Comparison of ENCODE assay signal across 9 mouse cellular contexts in genomic region chr10:120697275-120697856, GRCm38 (mm10).
DNase-seq lines count a peak whose midpoint lies in the region; ATAC-seq lines count a peak whose summit lies in the region.
"Had no signal": no experiment of that assay in that cellular context is flagged by ENCODE, and none has a peak within 500 bp of the region (broad histone marks: within the 10 kb centered on the region; RNA-seq: fewer than 3 reads in every experiment).

No protein-coding gene starts in this region.

- peak overlapping the region; percentile 16; the same call in 1 of the 2 replicates for H3K4me2 ChIP-seq in hindbrain, embryonic 12.5 days (replicated peaks)
- H3K4me2 ChIP-seq in hindbrain, embryonic 14.5 days (replicated peaks) = no peak overlapping the region
- peak overlapping the region; percentile 26; the same call in 1 of the 2 replicates for H3K4me2 ChIP-seq in intestine, embryonic 15.5 days (replicated peaks)
- 0 out of 2 replicates have a peak overlapping the region, but pooled peaks have one; percentile 13 for H3K4me2 ChIP-seq in neural tube, embryonic 13.5 days

- peaks cover 8% of the 10 kb centered on the region for H3K4me1 ChIP-seq in hindbrain, embryonic 12.5 days
- no peaks in the 10 kb centered on the region for H3K4me1 ChIP-seq in hindbrain, embryonic 14.5 days (replicated peaks; ENCODE audit: control insufficient read depth, insufficient read depth, low read length)
- H3K4me1 ChIP-seq in intestine, embryonic 15.5 days (replicated peaks) = peaks cover 17% of the 10 kb centered on the region
- H3K4me1 ChIP-seq in neural tube, embryonic 13.5 days (replicated peaks) = peaks cover 15% of the 10 kb centered on the region

- no peak overlapping the region for H3K4me3 ChIP-seq in hindbrain, embryonic 12.5 days
- H3K4me3 ChIP-seq in hindbrain, embryonic 14.5 days (replicated peaks; ENCODE audit: low read length) = no peak overlapping the region
- H3K4me3 ChIP-seq in intestine, embryonic 15.5 days (replicated peaks) = no peak overlapping the region
- no peak overlapping the region for H3K4me3 ChIP-seq in neural tube, embryonic 13.5 days
- H3K4me3 ChIP-seq: myocyte had no signal

- DNase-seq in hindbrain, embryonic 14.5 days (ENCODE audit: low spot score) = no peak
- peak; percentile 72 for DNase-seq in embryo, embryonic 10 days (ENCODE audit: low spot score)
- DNase-seq in right cerebral cortex, adult 2 months (ENCODE audit: low spot score in 2 of 2) = no peak
- no peak for DNase-seq in gastrocnemius, postnatal 10 days
- DNase-seq in kidney, postnatal 10 days = no peak

- H3K27me3 ChIP-seq in hindbrain, embryonic 12.5 days = peaks cover 21% of the 10 kb centered on the region
- H3K27me3 ChIP-seq in hindbrain, embryonic 14.5 days (ENCODE audit: control insufficient read depth, insufficient read depth, low read length) = peaks cover 9% of the 10 kb centered on the region; the same call in 1 of the 2 replicates
- no peaks in the 10 kb centered on the region for H3K27me3 ChIP-seq in intestine, embryonic 15.5 days (replicated peaks)
- peaks cover 23% of the 10 kb centered on the region for H3K27me3 ChIP-seq in neural tube, embryonic 13.5 days

- no peaks in the 10 kb centered on the region for H3K36me3 ChIP-seq in hindbrain, embryonic 12.5 days
- H3K36me3 ChIP-seq in hindbrain, embryonic 14.5 days (replicated peaks; ENCODE audit: control insufficient read depth, insufficient read depth) = no peaks in the 10 kb centered on the region
- no peaks in the 10 kb centered on the region for H3K36me3 ChIP-seq in intestine, embryonic 15.5 days
- H3K36me3 ChIP-seq in neural tube, embryonic 13.5 days = no peaks in the 10 kb centered on the region

- WGBS in hindbrain, embryonic 12.5 days = 11% methylated on average over 16 of the region's 16 CpGs
- 18% methylated on average over 16 of the region's 16 CpGs for WGBS in hindbrain, embryonic 14.5 days
- WGBS in intestine, embryonic 15.5 days = 25% methylated on average over 16 of the region's 16 CpGs
- 10% methylated on average over 16 of the region's 16 CpGs for WGBS in neural tube, embryonic 13.5 days

- ATAC-seq in hindbrain, embryonic 12.5 days (ENCODE audit: low FRiP score) = no peak
- ATAC-seq in hindbrain, embryonic 14.5 days (ENCODE audit: low FRiP score) = no peak
- peak; percentile 48; the same call in 1 of the 2 replicates for ATAC-seq in intestine, embryonic 15.5 days
- no peak for ATAC-seq in neural tube, embryonic 13.5 days (ENCODE audit: low read depth)

- H3K27ac ChIP-seq in hindbrain, embryonic 12.5 days = no peak overlapping the region
- no peak overlapping the region for H3K27ac ChIP-seq in hindbrain, embryonic 14.5 days
- no peak overlapping the region for H3K27ac ChIP-seq in intestine, embryonic 15.5 days
- no peak overlapping the region for H3K27ac ChIP-seq in neural tube, embryonic 13.5 days (replicated peaks)

- 0 out of 2 replicates have a peak overlapping the region, but pooled peaks have one; percentile 8 for H3K9ac ChIP-seq in hindbrain, embryonic 12.5 days
- no peak overlapping the region for H3K9ac ChIP-seq in hindbrain, embryonic 14.5 days
- no peak overlapping the region for H3K9ac ChIP-seq in intestine, embryonic 15.5 days
- no peak overlapping the region for H3K9ac ChIP-seq in neural tube, embryonic 13.5 days

- H3K9me3 ChIP-seq in hindbrain, embryonic 12.5 days (replicated peaks) = no peaks in the 10 kb centered on the region
- H3K9me3 ChIP-seq in hindbrain, embryonic 14.5 days (ENCODE audit: control insufficient read depth, low read length) = no peaks in the 10 kb centered on the region
- no peaks in the 10 kb centered on the region for H3K9me3 ChIP-seq in intestine, embryonic 15.5 days
- no peaks in the 10 kb centered on the region for H3K9me3 ChIP-seq in neural tube, embryonic 13.5 days
